Mouse (Mus musculus): Measurements from ENCODE around the gene Gm47841.
A peak's percentile ranks its signal among the peaks of the same experiment; 100 is the strongest.

Gene Gm47841

GRCm38 (mm10) chr15:101044531-101044930 lies 2.7 kb downstream of the Gm47841 start:
- DNase-seq (ENCODE audit: extremely low spot score, low spot score), result no peak

- peak; percentile 79 for DNase-seq (ENCODE audit: extremely low spot score, low spot score)
Observed at GRCm38 (mm10) chr15:101042613-101043012, 4.6 kb downstream of the Gm47841 start.

- no peak for DNase-seq (ENCODE audit: extremely low spot score, low spot score)
Observed at GRCm38 (mm10) chr15:101041966-101042365, 5.2 kb downstream of the Gm47841 start.

- no peak for DNase-seq (ENCODE audit: extremely low spot score, low spot score)
Observed at GRCm38 (mm10) chr15:101039651-101040050, 7.5 kb downstream of the Gm47841 start.

- no peak for DNase-seq (ENCODE audit: extremely low spot score, low spot score)
Observed at GRCm38 (mm10) chr15:101028960-101029359, 18.2 kb downstream of the Gm47841 start.

GRCm38 (mm10) chr15:101011352-101011751 lies 35.8 kb downstream of the Gm47841 start:
- DNase-seq (ENCODE audit: extremely low spot score, low spot score), result no peak

GRCm38 (mm10) chr15:101008386-101009010 lies 38.7 kb downstream of the Gm47841 start:
- DNase-seq (ENCODE audit: extremely low spot score, low spot score), result no peak

GRCm38 (mm10) chr15:101007236-101007635 lies 40.0 kb downstream of the Gm47841 start:
- no peak for DNase-seq (ENCODE audit: extremely low spot score, low spot score)

- peak; percentile 62 for DNase-seq (ENCODE audit: extremely low spot score, low spot score)
Observed at GRCm38 (mm10) chr15:101006251-101007040, 40.8 kb downstream of the Gm47841 start.

GRCm38 (mm10) chr15:101005717-101006116 lies 41.5 kb downstream of the Gm47841 start:
- no peak for DNase-seq (ENCODE audit: extremely low spot score, low spot score)

GRCm38 (mm10) chr15:101004538-101004937 lies 42.7 kb downstream of the Gm47841 start:
- DNase-seq (ENCODE audit: extremely low spot score, low spot score), result no peak

GRCm38 (mm10) chr15:101002466-101002865 lies 44.7 kb downstream of the Gm47841 start:
- DNase-seq (ENCODE audit: extremely low spot score, low spot score), result no peak

- DNase-seq (ENCODE audit: extremely low spot score, low spot score), result no peak
Observed at GRCm38 (mm10) chr15:101001685-101002084, 45.5 kb downstream of the Gm47841 start.

- peak; percentile 30 for DNase-seq (ENCODE audit: extremely low spot score, low spot score)
Observed at GRCm38 (mm10) chr15:100997090-100997489, 50.1 kb downstream of the Gm47841 start.
